Mouse (Mus musculus) C3H10T1/2 (cell line): Measurements from ENCODE around the gene Asic4. TPM values are rescaled to one million over a fixed set of nuclear protein-coding genes. Genes with fewer than 3 reads are reported as not detected.

Source experiments
- polyA plus RNA-seq, 2 experiments: library from polyadenylated mRNA; unstranded; fragments of >200 nt; fragmentation: generic; extraction: Trizol; gene quantifications; one replicate each; pipeline ENCODE4 v1.2.1; 2012; ENCODE audit warnings: missing spikeins in 2 of 2

Asic4 gene
- polyA plus RNA-seq: under 1 TPM in 1 of 2 experiments, not detected in 1; 0.04 TPM

GRCm38 (mm10) chr1:75450314-75451005 lies at the start of gene Asic4:
Asic4 (plus strand) TSS chr1:75450436.

GRCm38 (mm10) chr1:75435475-75436328 lies 14.5 kb upstream of the Asic4 start, which contains the start of gene Gmppa:
Gmppa (plus strand) TSS chr1:75435930.

GRCm38 (mm10) chr1:75478916-75479634 lies 28.8 kb downstream of the Asic4 start, which contains the start of the genes Chpf and Tmem198:
Chpf (minus strand) TSS chr1:75479307.
Tmem198 (plus strand) TSS chr1:75479532.

GRCm38 (mm10) chr1:75505956-75506831 lies 56.0 kb downstream of the Asic4 start, which contains the start of gene Obsl1:
Obsl1 (minus strand) TSS chr1:75506452.

GRCm38 (mm10) chr1:75507006-75507405 lies 56.8 kb downstream of the Asic4 start, which contains the start of gene Inha:
Inha (plus strand) TSS chr1:75507077.

GRCm38 (mm10) chr1:75521321-75522031 lies 71.2 kb downstream of the Asic4 start, which contains the start of gene Stk11ip:
Stk11ip (plus strand) TSS chr1:75521529.

Other genes with a start within 250 kb of the Asic4 start
- 1 to 10 TPM in 1 of 2 experiments, under 1 TPM in 1; 0.15 to 7.5 TPM for gene Glb1l, start 239.6 kb upstream of the Asic4 start, polyA plus RNA-seq
- gene Stk16, start 239.6 kb upstream of the Asic4 start, polyA plus RNA-seq: 100 to 1,000 TPM in 1 of 2 experiments, 10 to 100 TPM in 1; 77.1 to 116 TPM
- gene Tuba4a, start 230.6 kb upstream of the Asic4 start, polyA plus RNA-seq: 100 to 1,000 TPM in 1 of 2 experiments, 1 to 10 TPM in 1; 6.5 to 102 TPM
- not detected for gene A630095N17Rik, start 218.3 kb upstream of the Asic4 start, polyA plus RNA-seq
- 10 to 100 TPM; 17.9 to 34.8 TPM for gene Dnajb2, start 214.0 kb upstream of the Asic4 start, polyA plus RNA-seq
- gene Ptprn, start 185.9 kb upstream of the Asic4 start, polyA plus RNA-seq: under 1 TPM; 0.26 to 0.82 TPM
- not detected for gene Resp18, start 172.0 kb upstream of the Asic4 start, polyA plus RNA-seq
- gene Dnpep, start 132.4 kb upstream of the Asic4 start, polyA plus RNA-seq: 100 to 1,000 TPM in 1 of 2 experiments, 10 to 100 TPM in 1; 81.6 to 131 TPM
- gene Des, start 90.1 kb upstream of the Asic4 start, polyA plus RNA-seq: 1 to 10 TPM; 1.0 to 1.3 TPM
- 10 to 100 TPM in 1 of 2 experiments, 1 to 10 TPM in 1; 7.3 to 31.3 TPM for gene Speg, start 75.1 kb upstream of the Asic4 start, polyA plus RNA-seq
- 100 to 1,000 TPM in 1 of 2 experiments, 10 to 100 TPM in 1; 59.9 to 119 TPM for gene Gmppa, start 14.5 kb upstream of the Asic4 start, polyA plus RNA-seq
- 100 to 1,000 TPM in 1 of 2 experiments, 10 to 100 TPM in 1; 40.9 to 104 TPM for gene Chpf, start 28.9 kb downstream of the Asic4 start, polyA plus RNA-seq
- gene Tmem198, start 29.1 kb downstream of the Asic4 start, polyA plus RNA-seq: 1 to 10 TPM in 1 of 2 experiments, under 1 TPM in 1; 0.25 to 1.3 TPM
- gene Obsl1, start 56.0 kb downstream of the Asic4 start, polyA plus RNA-seq: 10 to 100 TPM; 20.0 to 73.7 TPM
- gene Inha, start 56.6 kb downstream of the Asic4 start, polyA plus RNA-seq: 1 to 10 TPM in 1 of 2 experiments, under 1 TPM in 1; 0.47 to 6.2 TPM
- 1 to 10 TPM; 4.5 to 9.4 TPM for gene Stk11ip, start 71.1 kb downstream of the Asic4 start, polyA plus RNA-seq
- 1 to 10 TPM; 1.3 to 8.9 TPM for gene Slc4a3, start 95.8 kb downstream of the Asic4 start, polyA plus RNA-seq